Mouse (Mus musculus) thymus, postnatal 10 days (tissue): ENCODE data around the gene Hsd17b2.

ENCODE experiments used
- DNase-seq, 2 experiments: peaks; one replicate each; pipeline ENCODE4 v3.0.0; 2021; ENCODE audit warnings: low spot score in 2 of 2

The Hsd17b2 gene

DNA sequence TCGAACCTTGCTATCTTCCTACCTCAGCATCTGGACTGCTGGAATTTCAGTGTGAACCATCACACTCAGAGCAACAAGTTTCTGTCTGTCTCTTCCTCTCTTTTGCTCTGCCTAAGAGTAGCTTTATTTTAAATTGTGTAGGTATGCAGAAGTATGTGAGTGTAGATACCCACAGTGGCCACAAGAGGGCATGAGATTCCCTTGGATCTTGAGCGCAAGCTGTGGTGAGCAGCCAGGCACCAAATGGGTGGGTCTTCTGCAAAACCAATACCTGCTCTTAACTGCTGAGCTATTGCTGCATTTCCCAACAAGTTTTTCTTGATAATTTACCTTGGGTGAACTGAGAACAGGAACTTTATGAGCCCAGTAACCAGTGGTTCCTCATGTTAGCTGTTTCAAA lies 70.4 kb downstream of the Hsd17b2 start:
- DNase-seq: peak in 1 of 2 experiments; percentile 25

DNA sequence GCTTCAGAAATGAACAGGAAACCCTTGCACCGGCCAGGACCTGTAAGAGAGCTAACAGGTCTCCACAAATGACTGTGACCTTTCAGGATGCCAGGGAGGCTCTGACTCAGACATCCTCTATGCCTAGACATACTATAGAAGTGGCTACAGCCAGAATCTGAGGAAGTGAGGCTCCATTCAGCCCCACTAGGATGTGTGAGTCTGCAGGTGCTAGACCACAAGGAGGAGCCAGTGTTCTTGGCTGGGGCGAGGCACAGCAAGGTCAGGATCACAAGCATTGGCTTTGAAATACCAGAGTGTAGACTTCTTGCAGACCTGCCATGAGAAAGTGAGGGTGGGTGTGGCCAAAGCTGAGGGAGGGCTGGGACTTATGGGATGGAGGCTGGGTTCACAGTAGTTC lies 70.9 kb downstream of the Hsd17b2 start:
- DNase-seq: peak in 1 of 2 experiments; percentile 7

DNA sequence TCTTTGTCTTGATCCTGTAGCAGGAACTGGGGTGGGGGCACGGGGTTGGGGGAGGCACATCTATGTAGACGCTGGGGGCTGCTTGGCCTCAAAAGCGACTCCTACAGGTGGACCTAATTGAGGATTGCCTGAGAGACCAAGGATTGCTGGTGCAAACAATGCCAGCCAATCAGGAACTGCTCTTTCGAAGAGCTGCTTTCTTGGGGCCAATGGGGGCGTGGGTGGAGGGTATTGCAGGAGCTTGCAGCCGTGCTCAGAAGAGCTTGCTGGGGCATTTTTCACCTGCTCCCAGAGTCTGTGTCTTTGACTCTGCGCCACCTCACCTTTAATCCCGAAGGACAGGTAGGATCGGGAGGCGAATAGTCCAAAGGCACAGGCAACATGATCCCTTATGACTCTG lies 73.9 kb downstream of the Hsd17b2 start:
- DNase-seq: no peak

DNA sequence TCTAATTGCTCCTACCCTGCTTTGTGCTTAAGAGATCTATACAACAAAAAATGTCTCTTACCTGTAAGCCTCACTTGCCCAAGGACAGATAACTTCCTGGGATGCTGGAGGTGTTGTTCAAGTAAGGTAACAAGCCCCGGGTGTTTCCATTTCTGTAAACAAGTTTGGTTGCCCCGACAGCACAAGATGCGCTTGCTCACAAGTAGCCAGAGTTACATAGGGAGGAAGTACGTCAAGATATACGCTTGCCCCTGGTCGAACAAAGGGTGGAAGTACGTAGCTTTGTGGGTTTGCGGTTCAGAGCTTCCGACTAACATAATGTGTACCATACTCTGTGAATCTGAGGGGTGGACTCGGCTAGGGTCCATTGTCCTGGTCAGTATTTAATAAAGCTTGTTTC lies 74.4 kb downstream of the Hsd17b2 start:
- no peak for DNase-seq

DNA sequence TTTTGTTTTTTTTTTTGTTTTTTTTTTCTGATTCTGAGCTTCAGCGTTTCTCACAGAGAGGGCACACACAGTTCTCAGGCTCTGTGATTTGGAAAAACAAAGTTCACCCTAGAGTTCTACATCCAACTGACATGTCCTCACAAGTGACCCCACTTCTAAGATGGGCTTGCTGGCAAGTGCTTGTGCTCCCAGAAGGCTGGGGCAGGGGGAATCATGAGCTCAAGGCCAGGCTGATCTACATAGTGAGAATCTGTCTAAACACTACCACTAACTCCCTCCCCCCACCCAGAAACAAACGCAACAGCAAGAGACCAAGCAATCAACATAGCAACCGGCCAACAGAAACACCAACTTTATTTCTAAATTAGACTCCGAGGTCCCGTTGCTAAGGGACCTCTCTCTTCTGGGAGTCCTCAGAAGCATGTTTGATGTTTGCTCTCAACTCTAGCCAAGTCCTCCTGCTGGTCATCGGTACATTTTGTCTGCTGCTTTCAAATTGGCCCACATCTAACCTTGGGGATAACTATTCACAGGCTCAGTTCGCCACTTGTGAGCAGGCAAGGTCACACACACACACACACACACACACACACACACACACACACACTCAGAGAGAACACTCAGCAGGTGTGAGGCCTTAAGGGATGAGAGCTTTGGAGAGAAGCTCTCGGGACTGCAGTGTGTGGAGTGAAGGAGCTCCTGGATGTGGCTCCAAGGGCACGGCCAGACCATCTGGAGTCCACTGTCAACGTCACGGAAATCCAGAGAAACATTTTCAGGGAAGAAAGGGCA lies 77.0 kb downstream of the Hsd17b2 start:
- DNase-seq: no peak

DNA sequence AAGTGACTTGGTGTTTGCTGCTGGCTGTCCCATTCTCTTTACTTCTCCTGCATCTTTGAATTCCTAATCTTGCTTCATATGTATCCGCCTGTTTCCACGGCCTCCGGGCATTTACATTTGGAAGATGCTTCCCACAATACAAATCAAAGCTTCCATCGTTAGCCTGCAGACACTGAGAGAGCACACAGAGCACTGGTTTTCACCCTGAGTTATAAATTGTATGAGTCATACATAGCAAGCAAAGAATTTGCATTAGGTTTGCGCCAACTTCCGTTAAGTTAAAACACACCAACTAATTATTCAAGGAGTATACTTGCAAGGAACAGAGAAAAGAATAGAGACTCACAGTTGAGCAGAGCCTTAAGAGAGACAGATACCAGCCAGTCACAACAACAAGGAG lies 77.6 kb downstream of the Hsd17b2 start:
- no peak for DNase-seq

DNA sequence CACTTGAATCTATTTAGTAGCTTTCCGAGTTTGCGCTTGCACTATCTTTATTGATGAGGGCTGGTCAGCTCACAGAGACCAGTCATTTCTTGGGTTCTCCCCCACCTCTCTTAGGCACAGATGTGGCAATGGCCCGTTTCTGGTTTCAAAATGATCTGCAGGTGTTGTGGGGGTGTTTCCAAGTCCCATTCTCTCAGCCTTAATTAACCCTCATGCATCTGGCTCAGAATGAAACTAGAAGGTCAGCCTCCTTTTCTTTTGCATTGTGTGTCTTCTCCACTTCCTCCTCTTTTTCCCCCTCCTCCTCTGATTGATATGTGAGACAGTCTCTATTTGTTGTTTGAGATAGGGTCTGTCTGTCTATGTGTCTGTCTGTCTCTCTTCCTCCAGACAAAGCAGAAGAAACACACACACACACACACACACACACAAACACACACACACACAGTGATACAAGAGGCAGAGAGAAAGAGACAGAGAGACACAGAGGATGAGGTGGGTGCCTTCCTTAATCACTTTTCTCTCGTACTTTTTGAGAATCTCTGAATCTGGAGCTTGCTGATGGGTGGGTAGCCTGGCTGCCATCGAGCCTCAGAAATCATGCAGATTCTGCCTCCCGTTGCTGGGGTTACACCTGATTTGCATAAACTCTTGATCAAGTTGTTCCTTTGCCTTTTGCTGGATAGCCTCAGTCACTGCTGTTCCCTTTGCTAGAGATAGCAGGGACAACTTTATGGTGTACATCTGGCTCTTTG lies 79.8 kb downstream of the Hsd17b2 start:
- no peak for DNase-seq

DNA sequence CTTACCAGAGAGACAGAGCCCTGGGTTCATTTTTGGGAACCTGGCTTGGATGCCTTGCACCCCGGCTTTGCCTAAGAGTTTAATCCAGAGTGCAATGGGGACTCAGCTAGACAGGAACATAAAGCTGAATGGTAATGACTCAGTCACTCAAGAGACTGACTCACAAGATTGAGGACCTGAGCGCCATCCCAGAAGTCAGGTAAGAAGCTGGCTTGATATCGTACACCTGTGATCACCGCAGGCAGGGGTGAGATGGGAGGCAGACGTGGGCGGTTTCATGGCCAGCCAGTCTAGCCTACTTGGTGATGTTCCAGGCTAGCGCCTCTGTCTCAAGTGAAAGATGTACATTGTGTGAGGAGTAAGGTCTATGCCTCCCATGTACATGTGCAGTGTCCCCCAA lies 81.3 kb downstream of the Hsd17b2 start:
- DNase-seq: no peak

DNA sequence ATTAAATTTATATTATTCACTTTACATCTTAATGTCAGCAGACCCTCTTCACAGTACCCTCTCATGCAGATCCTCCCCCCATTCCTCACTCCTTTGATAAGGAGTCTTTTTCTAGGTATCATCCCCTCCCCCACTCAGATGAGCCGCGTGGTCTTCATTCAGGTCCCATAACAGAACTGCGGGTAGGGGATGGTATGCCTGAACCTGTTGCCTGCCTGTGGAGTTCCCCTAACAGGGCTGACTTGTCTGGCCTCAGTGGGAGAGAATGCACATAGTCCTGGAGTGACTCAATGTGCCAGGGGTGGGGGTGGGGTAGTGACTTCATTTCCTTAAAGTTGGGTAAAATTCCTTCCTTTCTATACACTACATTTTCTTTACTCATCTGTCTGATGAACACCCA lies 84.7 kb downstream of the Hsd17b2 start:
- DNase-seq: no peak

DNA sequence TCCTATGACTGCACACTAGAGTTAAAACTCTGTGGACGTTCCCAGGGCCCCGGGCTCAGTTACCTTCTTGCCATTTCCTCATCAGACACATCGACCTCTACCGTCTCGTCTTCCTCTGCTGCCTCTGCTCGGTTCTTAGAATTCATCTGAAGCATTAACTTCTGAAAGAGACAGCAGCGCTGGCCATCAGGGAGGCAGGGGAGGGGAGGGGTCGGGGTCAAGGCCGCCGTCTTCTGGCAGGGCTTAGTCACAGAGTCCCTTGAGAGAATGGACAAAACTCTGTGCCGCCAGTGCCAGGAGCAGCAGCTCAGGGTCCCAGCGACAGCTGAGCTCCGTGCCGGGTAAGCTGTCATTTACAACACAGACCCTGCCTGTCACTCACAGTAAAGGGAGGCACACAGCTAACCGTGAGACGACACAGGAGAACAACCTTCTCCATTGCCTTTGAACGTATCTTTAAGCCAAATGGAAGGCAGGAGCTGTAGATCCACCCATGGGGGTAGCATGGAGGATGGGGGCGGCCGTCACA lies 91.0 kb downstream of the Hsd17b2 start:
- no peak for DNase-seq

DNA sequence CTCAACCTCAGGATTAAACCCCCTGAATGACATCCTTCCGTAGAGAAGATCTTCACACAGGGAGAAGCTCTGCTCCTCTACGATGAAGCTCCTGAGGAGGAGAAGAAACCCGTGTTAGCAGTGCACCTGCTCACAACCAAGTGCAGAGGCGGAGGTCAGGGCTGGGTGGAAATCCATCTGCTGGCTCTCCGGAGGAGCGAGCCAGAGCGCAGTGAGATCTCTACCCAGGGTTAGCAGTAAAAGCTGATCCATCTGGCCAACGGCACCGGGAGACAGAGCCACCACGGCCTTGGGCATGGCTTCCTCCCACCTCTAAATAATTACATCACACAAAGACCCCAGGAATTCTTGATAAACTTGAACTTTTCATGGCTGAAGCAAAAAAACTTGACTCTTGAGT lies 92.9 kb downstream of the Hsd17b2 start:
- DNase-seq: no peak

DNA sequence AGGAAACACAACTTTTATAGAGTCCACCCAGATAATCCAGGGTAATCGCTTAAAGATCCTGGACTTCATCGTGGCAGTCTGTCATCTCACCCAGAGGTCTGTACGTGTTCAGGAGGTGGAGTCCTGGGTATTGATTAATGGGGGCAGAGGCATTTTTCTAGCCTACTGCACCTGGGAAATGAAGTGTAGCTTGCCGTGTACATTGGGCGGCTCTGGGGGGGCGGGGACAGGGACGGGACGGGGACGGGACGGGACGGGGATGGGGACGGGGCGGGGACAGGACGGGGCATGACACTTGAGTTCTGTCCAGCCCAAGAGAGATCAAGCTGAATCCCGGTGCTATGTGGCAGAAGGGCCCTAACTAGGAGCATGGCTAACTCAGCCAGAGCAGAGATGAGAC lies 94.8 kb downstream of the Hsd17b2 start:
- DNase-seq: no peak

DNA sequence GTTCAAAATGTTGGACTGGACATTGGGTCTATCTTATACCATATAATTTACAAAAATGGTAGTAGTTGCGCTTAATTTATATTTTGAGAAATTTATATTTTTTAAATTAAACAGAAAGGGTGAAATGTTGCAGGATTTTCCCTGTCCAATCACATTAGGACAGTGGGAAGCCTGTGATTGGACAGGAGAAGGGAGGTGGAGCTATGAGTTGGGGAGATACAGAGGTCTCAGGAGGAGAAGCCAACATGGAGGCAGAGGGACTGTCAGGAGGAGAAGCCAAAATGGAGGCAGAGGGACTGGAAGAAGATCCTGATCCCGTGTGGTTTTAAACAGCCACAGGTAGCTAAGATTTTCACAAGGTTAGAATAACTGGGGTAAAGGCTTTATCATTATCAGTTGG lies 96.4 kb downstream of the Hsd17b2 start:
- DNase-seq: no peak

DNA sequence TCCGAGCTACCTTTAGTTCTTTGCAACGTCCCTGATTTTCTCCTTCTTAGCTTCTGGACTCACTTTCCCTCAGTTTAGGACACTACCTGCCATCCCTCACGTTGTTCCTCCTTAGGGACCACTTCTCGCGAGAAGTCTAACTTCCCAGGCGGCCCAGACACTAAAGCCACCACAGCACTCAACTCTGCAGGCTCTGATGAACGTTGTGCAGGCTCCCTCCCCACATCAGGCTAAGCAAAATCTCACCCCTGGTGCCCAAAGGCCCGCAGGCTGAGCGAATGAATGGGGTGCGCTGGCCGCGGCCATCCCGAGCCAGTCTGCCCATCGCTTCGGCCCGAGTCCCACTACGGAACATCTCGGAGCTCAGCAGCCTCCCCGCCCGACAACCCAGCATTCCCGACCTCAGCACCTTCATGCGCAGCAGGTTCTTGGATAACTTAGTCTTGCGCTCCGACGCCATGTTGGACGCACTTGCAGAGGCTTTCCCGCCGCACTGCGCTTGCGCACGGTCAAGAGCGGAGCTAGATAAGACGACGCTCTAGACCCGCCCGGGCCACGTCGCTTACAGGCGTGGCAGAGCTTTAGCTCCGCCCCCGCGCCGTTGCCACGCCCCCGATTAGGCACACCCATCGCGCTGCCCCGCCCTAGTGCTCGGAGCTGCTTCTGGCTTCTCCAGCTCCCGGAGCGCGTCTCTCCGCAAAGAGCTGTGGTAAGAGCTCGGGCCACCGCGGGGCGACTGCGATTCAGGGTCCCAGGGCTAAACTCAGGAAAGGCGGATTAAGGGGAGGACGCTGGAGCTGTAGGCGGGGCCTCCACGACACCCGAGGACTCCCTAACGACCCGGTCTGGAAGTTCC lies 100.0 kb downstream of the Hsd17b2 start, which contains the start of gene Mphosph6:
Gene Mphosph6 (minus strand): TSS at position 501 of the 856 bp plus-strand sequence.
- DNase-seq: peak; percentile 92 to 98

DNA sequence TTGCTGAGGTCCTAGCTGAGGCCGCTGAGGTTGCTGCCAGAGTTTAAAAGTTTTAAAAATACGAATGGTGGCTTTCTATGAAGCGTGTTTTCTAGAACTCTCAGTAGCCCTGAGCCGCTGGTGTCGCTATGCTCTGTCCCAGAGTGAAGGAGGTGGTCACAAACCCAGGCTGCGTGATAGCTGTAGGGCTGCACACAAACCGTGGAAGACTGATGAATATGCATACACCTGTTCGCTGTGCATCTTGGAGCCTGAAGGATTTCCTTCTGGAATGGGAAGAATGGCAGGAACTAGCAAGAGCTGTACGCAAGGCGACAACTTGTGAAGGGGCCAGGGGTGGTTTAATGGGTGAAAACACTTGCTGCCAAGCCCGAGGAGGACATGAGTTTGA lies 100.6 kb downstream of the Hsd17b2 start:
- peak in 1 of 2 experiments; percentile 6 for DNase-seq

DNA sequence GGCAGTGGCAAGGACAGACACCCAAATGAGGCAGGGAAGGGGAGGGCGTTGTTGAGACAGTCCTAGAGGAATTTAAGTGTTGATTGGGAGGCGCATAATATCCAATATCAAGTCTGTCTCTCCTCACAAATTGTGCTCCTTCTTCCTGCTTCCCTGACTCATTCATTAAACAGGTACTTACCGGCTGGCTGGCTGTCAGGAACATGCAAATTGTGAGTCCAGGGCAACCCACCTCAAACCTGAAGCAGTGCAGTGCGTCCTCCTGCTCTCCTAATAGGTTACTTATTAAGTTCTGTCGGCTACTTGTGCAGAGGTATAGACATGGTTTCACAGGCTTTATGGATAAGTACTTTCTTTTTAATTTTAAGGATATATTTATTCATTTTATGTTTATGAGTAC lies 103.7 kb downstream of the Hsd17b2 start:
- DNase-seq: no peak
